Mouse (Mus musculus) adrenal gland, adult 2 months (tissue): Measurements from ENCODE around the gene Eif4b. TPM values are rescaled to one million over a fixed set of nuclear protein-coding genes. Genes with fewer than 3 reads are reported as not detected.
"Not testable (repeated sequence)": the region's sequence is repeated elsewhere in the genome, so short reads cannot be mapped to it uniquely, and the experiment has no call there.

Source experiments
- DNase-seq: peaks from one replicate; pipeline ENCODE4 v3.0.0; 2021
- polyA plus RNA-seq: library from polyadenylated mRNA; depleted of rRNA; stranded (reverse); fragments of >200 nt; gene quantifications from 2 replicates; pipeline ENCODE4 v1.2.3, GENCODE M21; 2012
- total RNA-seq, 2 experiments: library from RNA; stranded (reverse); gene quantifications; 2 replicates each; pipeline ENCODE4 v1.2.3; 2021

Eif4b gene
- total and polyA plus RNA-seq, 3 experiments = 43.7 to 238 (median 230) TPM

- DNase-seq = no peak
Observed at GRCm38 (mm10) chr15:102074876-102075585, 1.5 kb downstream of the Eif4b start.

GRCm38 (mm10) chr15:102077111-102077677, 3.6 kb downstream of the Eif4b start:
- no peak for DNase-seq

DNA sequence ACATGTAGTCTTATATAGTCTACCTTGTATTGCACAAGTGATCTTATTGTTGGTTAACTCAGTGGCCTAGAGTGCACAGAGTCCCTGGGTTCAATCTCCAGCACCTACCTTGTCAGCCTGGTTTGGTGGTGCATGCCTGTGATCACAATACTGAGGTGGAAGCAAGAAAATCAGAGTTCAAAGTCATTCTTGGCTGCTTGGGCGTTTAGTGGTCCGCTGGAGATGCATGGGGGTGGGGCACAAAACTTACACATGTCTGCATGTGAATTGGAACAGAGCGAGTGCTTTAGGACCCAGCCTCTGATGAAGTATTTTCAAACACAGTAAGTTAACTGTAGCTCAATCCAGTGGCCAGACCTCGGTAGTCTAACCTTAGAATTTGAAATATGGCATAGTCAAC, 5.6 kb downstream of the Eif4b start:
- DNase-seq = no peak

- not testable (repeated sequence) for DNase-seq
Observed at GRCm38 (mm10) chr15:102079924-102080323, 6.4 kb downstream of the Eif4b start.

GRCm38 (mm10) chr15:102080429-102080828, 6.9 kb downstream of the Eif4b start:
- DNase-seq = no peak

- no peak for DNase-seq
Observed at GRCm38 (mm10) chr15:102082148-102082547, 8.6 kb downstream of the Eif4b start.

GRCm38 (mm10) chr15:102083028-102083427, 9.5 kb downstream of the Eif4b start:
- DNase-seq = no peak

DNA sequence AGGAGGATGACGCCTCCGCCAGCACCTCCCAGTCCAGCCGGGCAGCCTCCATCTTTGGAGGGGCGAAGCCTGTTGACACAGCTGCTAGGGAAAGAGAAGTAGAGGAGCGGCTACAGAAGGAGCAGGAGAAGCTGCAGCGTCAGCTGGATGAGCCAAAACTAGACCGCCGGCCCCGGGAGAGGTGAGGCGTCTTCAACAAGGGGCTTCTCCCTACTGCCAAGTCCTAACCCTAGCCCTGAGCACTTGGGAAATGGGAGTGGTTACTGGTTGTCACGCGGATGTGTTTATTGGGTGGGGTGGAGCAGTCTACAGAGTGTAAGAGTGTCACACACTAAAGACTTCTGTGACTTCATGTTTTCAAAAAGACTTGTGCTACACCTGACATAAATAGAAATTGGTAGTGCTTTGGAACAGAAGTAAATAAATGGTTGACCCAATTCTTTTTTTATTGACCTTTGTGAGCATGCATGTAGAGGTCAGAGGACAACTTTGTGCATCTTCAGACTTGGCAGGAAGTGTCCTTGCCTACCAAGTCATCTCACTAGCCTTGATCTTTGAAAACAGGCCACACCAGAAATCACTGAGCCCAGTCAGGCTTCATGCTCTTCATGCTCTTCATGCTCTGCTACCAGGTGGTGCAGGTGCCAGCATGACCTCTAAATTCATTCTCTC, 16.5 kb downstream of the Eif4b start:
- DNase-seq = no peak

DNA sequence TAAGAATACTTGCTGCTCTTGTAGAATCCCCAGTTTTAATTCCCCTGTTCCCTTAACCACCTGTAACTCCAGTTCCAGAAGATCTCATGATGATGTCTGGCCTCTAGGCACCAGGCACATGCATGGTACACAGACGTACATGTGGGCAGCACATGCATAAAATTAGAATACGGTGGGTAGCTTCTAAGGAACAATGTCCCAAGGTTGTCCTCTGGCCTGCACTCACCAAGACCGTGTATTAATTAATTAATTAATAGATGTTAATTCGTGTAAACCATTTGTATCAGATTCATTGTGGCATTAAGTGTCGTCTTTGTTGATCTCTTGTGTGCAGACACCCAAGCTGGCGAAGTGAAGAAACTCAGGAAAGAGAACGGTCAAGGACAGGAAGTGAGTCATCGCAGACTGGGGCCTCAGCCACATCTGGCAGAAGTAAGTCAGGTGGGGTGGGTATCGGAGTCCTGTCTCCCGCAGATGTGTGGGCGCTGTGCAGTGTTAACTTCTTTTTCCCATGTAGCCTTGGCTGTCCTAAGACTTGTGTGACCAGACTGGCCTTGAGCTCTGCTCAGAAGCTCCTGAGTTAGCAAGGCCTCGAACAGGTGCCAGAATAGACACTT, 17.6 kb downstream of the Eif4b start:
- DNase-seq = peak; percentile 83

DNA sequence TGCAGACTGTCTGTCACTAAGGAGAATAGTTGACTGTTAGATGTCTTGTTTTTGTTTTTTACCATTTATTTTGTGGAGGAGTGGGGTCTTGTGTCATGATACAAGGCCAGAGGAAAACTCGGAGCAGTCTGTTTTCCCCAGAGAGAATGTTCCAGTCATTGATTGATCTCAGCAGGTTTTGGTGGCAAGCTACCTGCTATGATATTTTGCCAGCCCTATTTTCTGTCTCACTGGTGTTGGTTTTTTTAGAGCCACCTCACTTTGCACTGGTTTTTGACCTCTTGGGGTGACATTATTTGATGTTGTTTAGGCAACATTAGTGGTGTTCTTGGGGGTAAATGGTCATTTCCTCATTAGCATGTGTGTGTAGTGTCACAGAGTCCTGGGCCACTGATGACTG, 18.1 kb downstream of the Eif4b start:
- DNase-seq = no peak

DNA sequence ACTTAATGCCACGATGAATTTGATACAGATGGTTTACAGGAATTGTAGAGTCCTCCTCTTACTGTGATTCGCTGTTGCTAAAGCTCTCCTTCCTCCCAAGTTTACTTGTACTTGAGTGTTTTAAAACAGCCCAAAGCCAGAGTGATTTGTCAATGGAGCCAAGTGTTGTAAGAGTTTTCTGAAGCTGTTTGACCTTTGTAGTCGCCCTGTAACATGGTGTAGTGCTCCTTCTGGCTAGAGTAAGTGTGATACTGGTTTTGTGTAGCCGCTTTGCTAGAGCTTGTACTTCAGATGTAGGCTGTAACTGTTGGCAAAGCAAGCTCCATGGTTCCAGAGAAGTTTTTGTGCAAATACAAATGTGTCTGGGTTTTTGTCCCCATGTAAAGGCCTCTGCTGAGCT, 18.6 kb downstream of the Eif4b start:
- DNase-seq = no peak

- no peak for DNase-seq
Observed at GRCm38 (mm10) chr15:102094157-102094556, 20.6 kb downstream of the Eif4b start.

DNA sequence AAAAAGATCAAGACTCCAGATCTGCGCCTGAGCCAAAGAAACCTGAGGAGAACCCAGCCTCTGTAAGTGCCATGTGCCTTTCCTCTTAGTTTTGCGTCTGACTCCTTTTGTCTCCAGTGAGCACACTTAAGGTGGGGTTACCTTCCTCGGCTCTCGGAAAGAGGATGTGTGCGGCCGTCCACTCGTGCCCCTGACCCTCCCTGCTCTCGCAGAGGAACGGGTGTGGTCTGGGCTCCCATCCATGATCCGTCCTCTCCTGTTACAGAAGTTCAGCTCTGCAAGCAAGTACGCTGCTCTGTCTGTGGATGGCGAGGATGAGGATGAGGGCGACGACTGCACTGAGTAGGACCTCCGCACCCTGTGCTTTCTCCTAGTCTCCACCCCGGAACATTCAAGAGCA, 21.4 kb downstream of the Eif4b start:
- no peak for DNase-seq

DNA sequence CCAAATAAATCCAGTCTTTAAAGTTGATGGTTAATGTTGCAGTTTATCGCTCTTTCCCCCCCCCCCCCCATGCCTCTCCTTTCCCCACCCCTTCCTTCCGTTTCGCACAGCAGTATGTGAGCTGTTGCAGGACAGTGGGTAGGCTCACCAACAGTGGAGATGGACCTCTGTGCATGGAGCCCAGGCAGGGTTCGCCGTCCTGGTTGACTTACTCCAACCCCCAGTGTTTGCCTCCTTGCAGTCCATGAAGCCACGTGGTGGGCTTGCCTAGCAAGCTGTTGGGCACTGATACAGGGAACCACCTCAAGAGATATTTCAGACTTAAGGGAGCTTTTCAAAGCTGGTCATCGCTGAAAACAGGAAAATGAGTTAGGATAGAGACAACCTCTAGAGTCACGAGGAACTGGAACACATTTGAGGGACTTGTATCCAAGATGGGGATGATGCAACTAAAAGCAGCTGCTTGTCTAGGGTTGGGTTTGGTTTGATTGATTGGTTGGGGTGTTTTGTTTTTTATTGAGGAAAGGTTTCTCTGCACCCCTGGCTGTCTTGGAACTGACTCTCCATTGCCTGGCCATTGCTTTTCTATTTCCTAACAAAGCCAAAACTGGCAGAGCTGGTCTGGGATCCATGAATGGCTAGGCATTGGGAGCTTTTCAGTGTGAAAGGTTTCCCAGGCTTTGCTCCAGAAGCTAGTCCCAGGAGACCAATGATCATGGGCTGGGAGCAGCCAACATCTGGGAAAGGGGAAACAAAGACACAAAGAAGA, 23.8 kb downstream of the Eif4b start:
- peak; percentile 42 for DNase-seq

GRCm38 (mm10) chr15:102097991-102098555, 24.5 kb downstream of the Eif4b start:
- DNase-seq = peak; percentile 6

GRCm38 (mm10) chr15:102099260-102099659, 25.7 kb downstream of the Eif4b start:
- DNase-seq = peak; percentile 16

- no peak for DNase-seq
Observed at GRCm38 (mm10) chr15:102099771-102100160, 26.2 kb downstream of the Eif4b start.

DNA sequence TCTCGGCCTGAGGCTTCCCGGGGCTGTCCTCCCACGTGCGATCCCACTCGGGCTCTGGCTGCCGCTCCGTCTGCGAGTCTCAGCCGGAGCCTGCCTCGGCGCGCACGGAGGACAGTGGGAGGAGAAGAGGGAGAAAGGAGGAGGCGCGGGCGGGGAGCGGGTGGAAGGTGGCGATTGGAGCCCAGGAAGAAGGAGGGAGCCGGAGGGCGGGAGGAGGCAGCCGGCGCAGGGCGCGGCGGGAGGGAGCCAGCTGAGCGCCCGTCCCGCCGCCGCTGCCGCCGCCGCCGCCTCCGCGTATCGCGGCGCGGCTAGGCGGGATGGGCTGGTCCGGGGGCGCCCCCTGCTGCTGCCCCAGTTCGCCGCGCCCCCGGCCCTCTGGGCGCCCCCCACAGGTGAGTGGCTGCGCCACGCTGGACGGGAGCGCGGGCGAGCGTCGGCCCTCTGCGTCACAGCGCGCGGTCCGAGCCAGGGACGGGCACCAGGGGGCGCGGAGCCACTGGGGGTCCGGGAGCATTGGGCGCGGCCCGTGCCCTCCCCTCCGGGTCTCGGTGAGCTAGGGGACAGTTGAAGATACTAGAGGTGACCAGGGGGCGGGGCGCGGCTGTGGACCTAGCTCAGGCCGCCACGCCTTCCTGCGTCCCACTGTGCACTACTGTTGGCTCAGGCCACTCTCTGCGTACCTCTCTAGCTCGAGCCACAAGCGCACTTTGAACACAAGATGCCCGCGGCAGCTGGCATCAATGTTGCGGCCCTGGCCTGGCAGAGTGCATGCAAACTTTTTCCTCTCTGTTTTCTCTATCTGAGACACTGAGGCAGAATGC, 26.8 kb downstream of the Eif4b start, which contains the start of gene Tns2:
TSS of gene Tns2 (plus strand) at position 253 of the 821 bp plus-strand sequence.
- DNase-seq = peak; percentile 94

GRCm38 (mm10) chr15:102100996-102101671, 27.6 kb downstream of the Eif4b start:
- DNase-seq = peak; percentile 46
